Mouse (Mus musculus) ES-Bruce4 (cell line): ENCODE measurements around the gene Zfp282. TPM values are rescaled to one million over a fixed set of nuclear protein-coding genes. Genes with fewer than 3 reads are reported as not detected.
"Not testable (repeated sequence)": the region's sequence is repeated elsewhere in the genome, so short reads cannot be mapped to it uniquely, and the experiment has no call there.

ENCODE experiments used
- H3K27ac ChIP-seq: 2 replicates; pipeline ENCODE4 v1.5.1; 2012; ENCODE audit warnings: low read length, inconsistent platforms; ENCODE audit not compliant: insufficient read depth
- H3K27me3 ChIP-seq: 2 replicates; pipeline ENCODE4 v1.6.1; 2012; ENCODE audit warnings: mild to moderate bottlenecking, low read length, inconsistent platforms; ENCODE audit not compliant: control insufficient read depth, poor library complexity, insufficient read depth, severe bottlenecking
- H3K36me3 ChIP-seq: 2 replicates; pipeline ENCODE4 v1.6.1; 2012; ENCODE audit warnings: inconsistent platforms, mild to moderate bottlenecking, low read length, moderate library complexity; ENCODE audit not compliant: control insufficient read depth, poor library complexity, insufficient read depth, severe bottlenecking
- H3K4me1 ChIP-seq: one replicate; pipeline ENCODE4 v1.8.1; 2011; ENCODE audit warnings: low read length; ENCODE audit not compliant: control insufficient read depth, insufficient read depth
- H3K4me3 ChIP-seq: 2 replicates; pipeline ENCODE4 v1.5.1; 2011; ENCODE audit warnings: low read depth, mild to moderate bottlenecking, low read length
- H3K9ac ChIP-seq: 2 replicates; pipeline ENCODE4 v1.6.1; 2012; ENCODE audit warnings: low read depth, mild to moderate bottlenecking, inconsistent platforms; ENCODE audit not compliant: poor library complexity, severe bottlenecking
- H3K9me3 ChIP-seq: replicated peaks from 2 replicates; pipeline ENCODE4 v1.6.1; 2012; ENCODE audit warnings: mild to moderate bottlenecking, low read length, inconsistent platforms; ENCODE audit not compliant: control insufficient read depth, poor library complexity, insufficient read depth, severe bottlenecking
- CTCF ChIP-seq: IDR thresholded peaks from one replicate; pipeline ENCODE4 v1.8.1; 2011; ENCODE audit warnings: low read depth, low read length
- EP300 ChIP-seq: IDR thresholded peaks from 2 replicates; pipeline ENCODE4 v1.6.1; 2011; ENCODE audit warnings: low read depth, low read length; ENCODE audit not compliant: insufficient read depth
- POLR2A ChIP-seq: IDR thresholded peaks from one replicate; pipeline ENCODE4 v1.8.1; 2011; ENCODE audit warnings: low read length; ENCODE audit not compliant: insufficient read depth
- polyA plus RNA-seq: library from polyadenylated mRNA; stranded (reverse); fragments of >200 nt; gene quantifications from 2 replicates; pipeline ENCODE4 v1.2.4, GENCODE M21; 2011; ENCODE audit warnings: low read depth; ENCODE audit not compliant: missing spikeins, insufficient read depth, insufficient read length

The Zfp282 gene
- polyA plus RNA-seq, 1 experiment: 2.7 TPM

- TF ChIP-seq POLR2A (no peak), CTCF (no peak), EP300 (no peak)
- peaks cover 6% of the 10 kb centered on the region for H3K9me3 ChIP-seq
- no peak overlapping the region for H3K4me3 ChIP-seq
- H3K4me1 ChIP-seq: no peaks in the 10 kb centered on the region
- H3K27ac ChIP-seq: no peak overlapping the region
- H3K36me3 ChIP-seq: no peaks in the 10 kb centered on the region
- no peaks in the 10 kb centered on the region for H3K27me3 ChIP-seq
- H3K9ac ChIP-seq: no peak overlapping the region
These were observed 19.8 kb upstream of the Zfp282 start for GRCm38 (mm10) chr6:47857241-47857640.

GRCm38 (mm10) chr6:47857729-47858128, 19.3 kb upstream of the Zfp282 start:
- H3K36me3 ChIP-seq, H3K9me3 ChIP-seq, H3K27me3 ChIP-seq, H3K27ac ChIP-seq, H3K9ac ChIP-seq, H3K4me1 ChIP-seq, H3K4me3 ChIP-seq: not testable (repeated sequence)

- Histone ChIP-seq H3K9me3 (no peaks in the 10 kb centered on the region), H3K9ac (no peak overlapping the region), H3K27ac (no peak overlapping the region), H3K4me1 (no peaks in the 10 kb centered on the region), H3K36me3 (no peaks in the 10 kb centered on the region), H3K4me3 (no peak overlapping the region), H3K27me3 (no peaks in the 10 kb centered on the region)
- TF ChIP-seq EP300 (no peak), CTCF (no peak), POLR2A (no peak)
These were observed 4.7 kb upstream of the Zfp282 start for GRCm38 (mm10) chr6:47872266-47872665.

- peak overlapping the region; percentile 46; the same call in 1 of the 2 replicates for H3K27ac ChIP-seq
These were observed 593 bp downstream of the Zfp282 start for GRCm38 (mm10) chr6:47877461-47878132.

GRCm38 (mm10) chr6:47878133-47878514, 1.1 kb downstream of the Zfp282 start:
- TF ChIP-seq POLR2A: no peak
- TF ChIP-seq EP300: no peak
- TF ChIP-seq CTCF: no peak
- Histone ChIP-seq H3K9me3 (no peaks in the 10 kb centered on the region), H3K9ac (peak overlapping the region; percentile 86), H3K4me1 (no peaks in the 10 kb centered on the region), H3K4me3 (peak overlapping the region; percentile 83), H3K27ac (no peak overlapping the region), H3K36me3 (no peaks in the 10 kb centered on the region), H3K27me3 (no peaks in the 10 kb centered on the region)

More at GRCm38 (mm10) chr6:47877461-47878132, 593 bp downstream of the Zfp282 start:
- peak overlapping the region; percentile 86 for H3K9ac ChIP-seq
- H3K9me3 ChIP-seq: no peaks in the 10 kb centered on the region
- H3K4me1 ChIP-seq: no peaks in the 10 kb centered on the region
- TF ChIP-seq EP300 (no peak), POLR2A (no peak), CTCF (peak; percentile 48)
- peak overlapping the region; percentile 83 for H3K4me3 ChIP-seq
- no peaks in the 10 kb centered on the region for H3K36me3 ChIP-seq
- no peaks in the 10 kb centered on the region for H3K27me3 ChIP-seq

GRCm38 (mm10) chr6:47878593-47878992, 1.6 kb downstream of the Zfp282 start:
- TF ChIP-seq EP300: no peak
- TF ChIP-seq POLR2A: no peak
- no peak for TF ChIP-seq CTCF
- peak overlapping the region; percentile 86 for H3K9ac ChIP-seq
- no peak overlapping the region for H3K4me3 ChIP-seq
- no peaks in the 10 kb centered on the region for H3K27me3 ChIP-seq
- no peaks in the 10 kb centered on the region for H3K36me3 ChIP-seq
- H3K27ac ChIP-seq: no peak overlapping the region
- no peaks in the 10 kb centered on the region for H3K4me1 ChIP-seq
- no peaks in the 10 kb centered on the region for H3K9me3 ChIP-seq
